Mouse (Mus musculus) midbrain, postnatal 0 days (tissue): ENCODE data around the gene Cnot10. TPM values are rescaled to one million over a fixed set of nuclear protein-coding genes. Genes with fewer than 3 reads are reported as not detected.

Experiments used
- ATAC-seq: fragments of 200-750 bp; cut with Nextera tagmentation; 2 replicates; pipeline ENCODE4 v1.8.0; 2017; ENCODE audit warnings: moderate number of reproducible peaks, mild to moderate bottlenecking, moderate TSS enrichment, moderate library complexity; ENCODE audit not compliant: low FRiP score
- DNase-seq: peaks from one replicate; pipeline ENCODE4 v3.0.0-alpha.2; 2015; ENCODE audit warnings: low spot score
- H3K27ac ChIP-seq: fragments of 300-500 bp; sonication (generic); 2 replicates; pipeline ENCODE4 v1.5.1; 2014; ENCODE audit warnings: low read depth, mild to moderate bottlenecking, low read length, mixed read lengths
- H3K27me3 ChIP-seq: fragments of 300-500 bp; sonication (generic); 2 replicates; pipeline ENCODE4 v1.6.1; 2014; ENCODE audit warnings: low read length, control low read depth, mixed read lengths; ENCODE audit not compliant: insufficient read depth
- H3K36me3 ChIP-seq: fragments of 300-500 bp; sonication (generic); 2 replicates; pipeline ENCODE4 v1.6.1; 2014; ENCODE audit warnings: low read length, control low read depth, mixed read lengths; ENCODE audit not compliant: insufficient read depth
- H3K4me1 ChIP-seq: fragments of 300-500 bp; sonication (generic); 2 replicates; pipeline ENCODE4 v1.6.1; 2014; ENCODE audit warnings: mild to moderate bottlenecking, control low read depth, antibody characterized with exemption, low read length, mixed read lengths; ENCODE audit not compliant: insufficient read depth
- H3K4me2 ChIP-seq: fragments of 300-500 bp; sonication (generic); 2 replicates; pipeline ENCODE4 v1.6.1; 2014; ENCODE audit warnings: low read depth, mild to moderate bottlenecking, low read length, mixed read lengths; ENCODE audit not compliant: poor library complexity, severe bottlenecking
- H3K4me3 ChIP-seq: fragments of 300-500 bp; sonication (generic); 2 replicates; pipeline ENCODE4 v1.5.1; 2014; ENCODE audit warnings: low read depth, mild to moderate bottlenecking, low read length, moderate library complexity
- H3K9ac ChIP-seq: fragments of 300-500 bp; sonication (generic); replicated peaks from 2 replicates; pipeline ENCODE4 v1.6.1; 2014; ENCODE audit warnings: mild to moderate bottlenecking, low read length, moderate library complexity, mixed read lengths; ENCODE audit not compliant: poor library complexity, severe bottlenecking
- H3K9me3 ChIP-seq: fragments of 300-500 bp; sonication (generic); 2 replicates; pipeline ENCODE4 v1.6.1; 2016; ENCODE audit warnings: low read length, control low read depth
- CTCF ChIP-seq: IDR thresholded peaks from 2 replicates; pipeline ENCODE4 v1.5.1; 2016; ENCODE audit warnings: antibody characterized with exemption, mild to moderate bottlenecking
- WGBS: fragments of 180-500 bp; shearing (Covaris S2); extraction: QIAGEN DNeasy Blood & Tissue Kit; methylation state at CpG from one replicate; pipeline ENCODE4 v1.1.7; 2014; 5-methylcytosine and 5-hydroxymethylcytosine counted together
- polyA plus RNA-seq: library from polyadenylated mRNA; unstranded; fragments of >200 nt; fragmentation: Nextera tagmentation; extraction: Ambion mirVana; gene quantifications from 2 replicates; pipeline ENCODE4 v1.2.1, GENCODE M21; 2015
- total RNA-seq: library from RNA; depleted of rRNA; stranded (reverse); fragments of >200 nt; gene quantifications from 2 replicates; pipeline ENCODE4 v1.2.3, GENCODE M21; 2014

Cnot10 gene
- total and polyA plus RNA-seq, 2 experiments from 2014 or later: 34.7 to 50.1 TPM

- WGBS: 96% methylated on average over 4 of the region's 4 CpGs
- Histone ChIP-seq H3K9me3 (no peaks in the 10 kb centered on the region), H3K9ac (no peak overlapping the region), H3K36me3 (peaks cover 48% of the 10 kb centered on the region), H3K4me1 (no peaks in the 10 kb centered on the region), H3K4me3 (no peak overlapping the region), H3K27ac (no peak overlapping the region), H3K27me3 (no peaks in the 10 kb centered on the region), H3K4me2 (no peak overlapping the region)
- no peak for DNase-seq
- no peak for ATAC-seq
- TF ChIP-seq CTCF: no peak
These were observed 27.0 kb downstream of the Cnot10 start for GRCm38 (mm10) chr9:114613026-114613425.

GRCm38 (mm10) chr9:114612566-114612965 is 27.4 kb downstream of the Cnot10 start:
- 90% methylated on average over 4 of the region's 4 CpGs for WGBS

GRCm38 (mm10) chr9:114610266-114610665 is 29.7 kb downstream of the Cnot10 start:
- DNase-seq (no peak), ATAC-seq (no peak)
- Histone ChIP-seq H3K9me3 (no peaks in the 10 kb centered on the region), H3K36me3 (peaks cover 53% of the 10 kb centered on the region), H3K4me1 (no peaks in the 10 kb centered on the region), H3K9ac (no peak overlapping the region), H3K4me3 (no peak overlapping the region), H3K27me3 (no peaks in the 10 kb centered on the region), H3K4me2 (no peak overlapping the region), H3K27ac (no peak overlapping the region)
- 94% methylated on average over 3 of the region's 3 CpGs for WGBS
- TF ChIP-seq CTCF: no peak

More at GRCm38 (mm10) chr9:114612566-114612965, 27.4 kb downstream of the Cnot10 start:
- DNase-seq (no peak), ATAC-seq (no peak)
- H3K9ac ChIP-seq: no peak overlapping the region
- peaks cover 50% of the 10 kb centered on the region for H3K36me3 ChIP-seq
- H3K27me3 ChIP-seq: no peaks in the 10 kb centered on the region
- H3K4me1 ChIP-seq: no peaks in the 10 kb centered on the region
- no peak overlapping the region for H3K27ac ChIP-seq
- no peak for TF ChIP-seq CTCF
- H3K4me2 ChIP-seq: no peak overlapping the region
- no peak overlapping the region for H3K4me3 ChIP-seq
- H3K9me3 ChIP-seq: no peaks in the 10 kb centered on the region

GRCm38 (mm10) chr9:114603876-114604540 is 36.0 kb downstream of the Cnot10 start:
- WGBS: 41% methylated on average over 12 of the region's 12 CpGs
- Histone ChIP-seq H3K27ac (no peak overlapping the region), H3K4me3 (no peak overlapping the region), H3K4me1 (no peaks in the 10 kb centered on the region), H3K9me3 (no peaks in the 10 kb centered on the region), H3K4me2 (no peak overlapping the region), H3K27me3 (no peaks in the 10 kb centered on the region), H3K36me3 (peaks cover 31% of the 10 kb centered on the region), H3K9ac (no peak overlapping the region)
- DNase-seq: peak; percentile 83
- TF ChIP-seq CTCF: no peak
- no peak for ATAC-seq

- no peak for TF ChIP-seq CTCF
- H3K9me3 ChIP-seq: no peaks in the 10 kb centered on the region
- H3K4me2 ChIP-seq: no peak overlapping the region
- no peak overlapping the region for H3K27ac ChIP-seq
- no peaks in the 10 kb centered on the region for H3K4me1 ChIP-seq
- no peak overlapping the region for H3K9ac ChIP-seq
- DNase-seq (no peak), ATAC-seq (no peak)
- no peak overlapping the region for H3K4me3 ChIP-seq
- H3K36me3 ChIP-seq: peaks cover 34% of the 10 kb centered on the region
- 59% methylated on average over 1 of the region's 1 CpGs for WGBS
- no peaks in the 10 kb centered on the region for H3K27me3 ChIP-seq
These were observed 38.9 kb downstream of the Cnot10 start for GRCm38 (mm10) chr9:114601096-114601495.

- no peak overlapping the region for H3K4me2 ChIP-seq
- peaks cover 15% of the 10 kb centered on the region; the same call in 1 of the 2 replicates for H3K36me3 ChIP-seq
- no peak overlapping the region for H3K27ac ChIP-seq
- H3K27me3 ChIP-seq: no peaks in the 10 kb centered on the region
- no peak overlapping the region for H3K4me3 ChIP-seq
- peak; percentile 47 for TF ChIP-seq CTCF
- no peaks in the 10 kb centered on the region for H3K9me3 ChIP-seq
- H3K9ac ChIP-seq: no peak overlapping the region
- ATAC-seq (no peak), DNase-seq (no peak)
- peaks cover 4% of the 10 kb centered on the region; the same call in 1 of the 2 replicates for H3K4me1 ChIP-seq
- 53% methylated on average over 5 of the region's 5 CpGs for WGBS
These were observed 55.0 kb downstream of the Cnot10 start for GRCm38 (mm10) chr9:114585017-114585345.
